Mouse (Mus musculus): ENCODE measurements around the gene Pa2g4.

- TF ChIP-seq ZC3H11A (IDR thresholded peaks at IDR 0.05; ENCODE audit: borderline replicate concordance, low read depth, low read length) (no peak), MAFK (IDR thresholded peaks at IDR 0.05; ENCODE audit: insufficient read depth, low read depth, low read length) (no peak), HCFC1 (IDR thresholded peaks at IDR 0.05; ENCODE audit: borderline replicate concordance, insufficient read depth, low read length) (no peak), ZNF384 (IDR thresholded peaks at IDR 0.05; ENCODE audit: low read depth, low read length) (no peak)
These were observed 17.9 kb upstream of the Pa2g4 start for GRCm38 (mm10) chr10:128583644-128584043.
